Comparison of ENCODE assay signal across 26 mouse cellular contexts in genomic region chr15:100025076-100025834, GRCm38 (mm10). TPM values are rescaled to one million over a fixed set of nuclear protein-coding genes. Genes with fewer than 3 reads are reported as not detected.
DNase-seq lines count a peak whose midpoint lies in the region; ATAC-seq lines count a peak whose summit lies in the region.
"Had no signal": no experiment of that assay in that cellular context is flagged by ENCODE, and none has a peak within 500 bp of the region (broad histone marks: within the 10 kb centered on the region; RNA-seq: fewer than 3 reads in every experiment).

No protein-coding gene starts in this region.

- no peaks in the 10 kb centered on the region for H3K9me3 ChIP-seq in forebrain, embryonic 14.5 days (replicated peaks; ENCODE audit: control insufficient read depth, low read length)
- no peaks in the 10 kb centered on the region for H3K9me3 ChIP-seq in forebrain, embryonic 11.5 days (ENCODE audit: control insufficient read depth, low read length)
- no peaks in the 10 kb centered on the region for H3K9me3 ChIP-seq in liver, embryonic 12.5 days (replicated peaks)
- H3K9me3 ChIP-seq in hindbrain, embryonic 13.5 days, result no peaks in the 10 kb centered on the region
- H3K9me3 ChIP-seq: forebrain, embryonic 13.5 days; lung, embryonic 15.5 days had no signal

- DNase-seq in forebrain, embryonic 14.5 days (ENCODE audit: low spot score), result peak; percentile 10
- DNase-seq in forebrain, embryonic 11.5 days (ENCODE audit: low spot score), result no peak
- DNase-seq in liver, result peak; percentile 41
- DNase-seq in right cerebral cortex, postnatal 25 days, result peak; percentile 25
- no peak for DNase-seq in right cerebral cortex, postnatal 4 days
- DNase-seq: cerebellum, adult 2 months; cerebellum, postnatal 25 days; embryo, embryonic 11 days; gastrocnemius, postnatal 36 days; kidney, adult 18-20 months; kidney, postnatal 4 days; lung, postnatal 36 days had no signal

- no peaks in the 10 kb centered on the region for H3K36me3 ChIP-seq in forebrain, embryonic 14.5 days (ENCODE audit: control insufficient read depth, insufficient read depth, low read length)
- H3K36me3 ChIP-seq in forebrain, embryonic 11.5 days (ENCODE audit: control insufficient read depth, insufficient read depth, low read length), result no peaks in the 10 kb centered on the region
- no peaks in the 10 kb centered on the region for H3K36me3 ChIP-seq in liver, embryonic 12.5 days
- H3K36me3 ChIP-seq in hindbrain, embryonic 13.5 days, result peaks cover 3% of the 10 kb centered on the region; the same call in 1 of the 2 replicates
- H3K36me3 ChIP-seq: lung, embryonic 15.5 days had no signal

- no peak overlapping the region for H3K9ac ChIP-seq in forebrain, embryonic 14.5 days (ENCODE audit: low read length)
- no peak overlapping the region for H3K9ac ChIP-seq in forebrain, embryonic 11.5 days (ENCODE audit: low read length)
- no peak overlapping the region for H3K9ac ChIP-seq in liver, embryonic 12.5 days
- H3K9ac ChIP-seq in hindbrain, embryonic 13.5 days, result no peak overlapping the region
- H3K9ac ChIP-seq: embryonic facial prominence, embryonic 13.5 days; forebrain, embryonic 13.5 days; hindbrain, embryonic 14.5 days; liver, embryonic 14.5 days; lung, embryonic 15.5 days had no signal

- no peaks in the 10 kb centered on the region for H3K4me1 ChIP-seq in forebrain, embryonic 14.5 days (ENCODE audit: control insufficient read depth, insufficient read depth, low read length)
- no peaks in the 10 kb centered on the region for H3K4me1 ChIP-seq in forebrain, embryonic 11.5 days (replicated peaks; ENCODE audit: control insufficient read depth, insufficient read depth, low read length)
- peaks cover 7% of the 10 kb centered on the region; the same call in 1 of the 2 replicates for H3K4me1 ChIP-seq in liver, embryonic 12.5 days
- no peaks in the 10 kb centered on the region for H3K4me1 ChIP-seq in hindbrain, embryonic 13.5 days (replicated peaks)
- H3K4me1 ChIP-seq: forebrain, embryonic 13.5 days had no signal

- no peaks in the 10 kb centered on the region for H3K27me3 ChIP-seq in forebrain, embryonic 14.5 days (replicated peaks; ENCODE audit: control insufficient read depth, insufficient read depth, low read length)
- H3K27me3 ChIP-seq in forebrain, embryonic 11.5 days (ENCODE audit: control insufficient read depth, insufficient read depth, low read length), result no peaks in the 10 kb centered on the region
- H3K27me3 ChIP-seq in liver, embryonic 12.5 days (replicated peaks), result no peaks in the 10 kb centered on the region
- H3K27me3 ChIP-seq in hindbrain, embryonic 13.5 days, result no peaks in the 10 kb centered on the region
- H3K27me3 ChIP-seq: embryonic facial prominence, embryonic 13.5 days; forebrain, embryonic 13.5 days; lung, embryonic 15.5 days had no signal

- H3K4me2 ChIP-seq in forebrain, embryonic 14.5 days (ENCODE audit: low read length), result no peak overlapping the region
- H3K4me2 ChIP-seq in forebrain, embryonic 11.5 days (ENCODE audit: low read depth, low read length, severe bottlenecking), result no peak overlapping the region
- H3K4me2 ChIP-seq in liver, embryonic 12.5 days, result no peak overlapping the region
- no peak overlapping the region for H3K4me2 ChIP-seq in hindbrain, embryonic 13.5 days
- H3K4me2 ChIP-seq: embryonic facial prominence, embryonic 13.5 days; forebrain, embryonic 13.5 days; hindbrain, embryonic 14.5 days; lung, embryonic 15.5 days had no signal

- H3K4me3 ChIP-seq in forebrain, embryonic 14.5 days (ENCODE audit: low read depth, low read length), result no peak overlapping the region
- no peak overlapping the region for H3K4me3 ChIP-seq in forebrain, embryonic 11.5 days (ENCODE audit: low read depth, low read length)
- H3K4me3 ChIP-seq in liver, embryonic 12.5 days, result no peak overlapping the region
- no peak overlapping the region for H3K4me3 ChIP-seq in hindbrain, embryonic 13.5 days
- H3K4me3 ChIP-seq: embryonic facial prominence, embryonic 13.5 days; erythroblast, embryonic 14.5 days; forebrain, embryonic 13.5 days; lung, embryonic 15.5 days had no signal

- 79% methylated on average over 11 of the region's 11 CpGs for whole genome bisulfite sequencing in forebrain, embryonic 14.5 days
- WGBS in forebrain, embryonic 11.5 days, result 87% methylated on average over 11 of the region's 11 CpGs
- whole genome bisulfite sequencing in liver, embryonic 12.5 days (ENCODE audit: insufficient replicate concordance), result 58% methylated on average over 11 of the region's 11 CpGs
- 87% methylated on average over 11 of the region's 11 CpGs for WGBS in hindbrain, embryonic 13.5 days

- H3K27ac ChIP-seq in forebrain, embryonic 14.5 days (ENCODE audit: low read depth, low read length), result no peak overlapping the region
- no peak overlapping the region for H3K27ac ChIP-seq in forebrain, embryonic 11.5 days (ENCODE audit: low read depth, low read length)
- H3K27ac ChIP-seq in liver, embryonic 12.5 days, result no peak overlapping the region
- H3K27ac ChIP-seq in hindbrain, embryonic 13.5 days, result no peak overlapping the region
- H3K27ac ChIP-seq: embryonic facial prominence, embryonic 13.5 days; forebrain, embryonic 13.5 days; hindbrain, embryonic 14.5 days; liver, embryonic 14.5 days; lung, embryonic 15.5 days had no signal

- no peak for ATAC-seq in forebrain, embryonic 14.5 days
- ATAC-seq in forebrain, embryonic 11.5 days (replicated peaks; ENCODE audit: low FRiP score), result no peak
- ATAC-seq in liver, embryonic 12.5 days, result no peak
- no peak for ATAC-seq in hindbrain, embryonic 13.5 days (ENCODE audit: low FRiP score)
- ATAC-seq: CD4-positive, CD25-positive, alpha-beta regulatory T cell, adult 4 months; forebrain, embryonic 13.5 days; inflammation-experienced regulatory T-cells, adult 6 months; midbrain, embryonic 16.5 days had no signal

RNA-seq across cellular contexts. Expression of gene Dip2b, which starts 13.2 kb away (rescaled TPM):
- 16.3 and 21.3 TPM in 2 replicates for polyA plus RNA-seq in forebrain, embryonic 14.5 days (2014; fragmentation: Nextera tagmentation; extraction: Ambion mirVana)
- 27.9 and 28.3 TPM in 2 replicates for polyA plus RNA-seq in forebrain, embryonic 11.5 days (2014; fragmentation: Nextera tagmentation; extraction: Ambion mirVana)
- polyA plus RNA-seq in liver, embryonic 12.5 days (2016; fragmentation: Nextera tagmentation; extraction: Ambion mirVana), result 4.9 and 5.1 TPM in 2 replicates
- polyA plus RNA-seq in hindbrain, embryonic 13.5 days (2015; fragmentation: Nextera tagmentation; extraction: Ambion mirVana), result 19.1 and 19.6 TPM in 2 replicates

RNA-seq across cellular contexts. Expression of gene Larp4, which starts 55.4 kb away (rescaled TPM):
- 29.0 and 32.6 TPM in 2 replicates for polyA plus RNA-seq in forebrain, embryonic 14.5 days (2014; fragmentation: Nextera tagmentation; extraction: Ambion mirVana)
- polyA plus RNA-seq in forebrain, embryonic 11.5 days (2014; fragmentation: Nextera tagmentation; extraction: Ambion mirVana), result 37.4 and 42.8 TPM in 2 replicates
- polyA plus RNA-seq in liver, embryonic 12.5 days (2016; fragmentation: Nextera tagmentation; extraction: Ambion mirVana), result 33.1 TPM in 2 replicates
- 23.1 and 23.3 TPM in 2 replicates for polyA plus RNA-seq in hindbrain, embryonic 13.5 days (2015; fragmentation: Nextera tagmentation; extraction: Ambion mirVana)

RNA-seq across cellular contexts. Expression of gene Fam186a, which starts 58.4 kb away (rescaled TPM):
- not detected in 2 replicates for polyA plus RNA-seq in forebrain, embryonic 14.5 days (2014; fragmentation: Nextera tagmentation; extraction: Ambion mirVana)
- not detected in 2 replicates for polyA plus RNA-seq in forebrain, embryonic 11.5 days (2014; fragmentation: Nextera tagmentation; extraction: Ambion mirVana)
- not detected in 2 replicates for polyA plus RNA-seq in liver, embryonic 12.5 days (2016; fragmentation: Nextera tagmentation; extraction: Ambion mirVana)
- polyA plus RNA-seq in hindbrain, embryonic 13.5 days (2015; fragmentation: Nextera tagmentation; extraction: Ambion mirVana), result not detected in 2 replicates
- polyA plus RNA-seq: CD4-positive, CD25-positive, alpha-beta regulatory T cell, adult 4 months; erythroblast, embryonic 14.5 days; forebrain, embryonic 13.5 days; heart, embryonic 14.5 days; inflammation-experienced regulatory T-cells, adult 6 months; limb, embryonic 11.5 days; liver, embryonic 14.5 days; lung, embryonic 15.5 days; midbrain, embryonic 16.5 days; thymus, postnatal 0 days had no signal

Comparison
In these comparisons a context has a peak if more than half of its experiments do, and no peak if none do; other contexts are left out.
1. DNase-seq: peak in forebrain, embryonic 14.5 days (single experiment), liver (single experiment) and right cerebral cortex, postnatal 25 days (single experiment); none in forebrain, embryonic 11.5 days (single experiment) and right cerebral cortex, postnatal 4 days (single experiment).